Mouse (Mus musculus) cerebellum, adult 9-11 months (tissue): ENCODE measurements around the gene Hmga2.

Source experiments
- DNase-seq: peaks from one replicate; pipeline ENCODE4 v3.0.0; 2022

Hmga2 gene

DNA sequence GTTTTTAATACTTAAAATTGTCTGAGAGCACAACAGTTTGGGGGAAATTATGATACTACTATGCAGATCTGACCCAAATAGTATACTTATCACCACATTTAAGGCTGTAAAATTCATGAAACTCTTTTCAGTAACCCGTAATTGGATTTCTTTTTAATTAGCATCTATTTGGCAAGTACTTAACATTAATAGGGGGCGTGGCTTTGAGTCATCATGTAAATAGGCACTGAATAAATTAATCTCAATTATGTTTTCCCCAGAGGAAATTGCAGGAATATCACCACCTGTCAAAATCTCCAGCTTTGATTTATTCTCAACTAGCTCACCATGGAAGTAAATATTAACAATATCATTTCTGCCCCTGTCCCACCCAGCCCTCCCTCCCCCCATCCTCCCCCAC, 3.7 kb downstream of the Hmga2 start:
- no peak for DNase-seq

DNA sequence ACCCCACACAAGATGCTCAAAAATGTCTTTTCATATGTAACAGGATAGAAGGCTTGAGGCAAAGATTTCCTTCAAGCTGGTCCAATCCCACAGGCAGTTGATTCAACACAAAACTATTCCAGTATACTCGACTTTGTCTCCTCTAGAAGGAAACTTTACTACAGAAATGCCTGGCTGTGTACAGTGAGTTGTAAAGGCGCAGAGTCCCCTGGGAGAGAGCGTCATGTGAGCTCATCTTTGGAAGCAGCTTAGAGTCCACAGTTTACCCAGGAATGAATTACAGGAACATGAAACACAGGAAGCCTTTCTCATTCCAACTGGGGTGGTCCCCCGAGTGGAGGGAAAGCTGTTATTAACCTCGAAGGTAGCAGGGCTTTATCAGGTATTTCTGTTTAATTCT, 11.1 kb downstream of the Hmga2 start:
- DNase-seq: no peak

DNA sequence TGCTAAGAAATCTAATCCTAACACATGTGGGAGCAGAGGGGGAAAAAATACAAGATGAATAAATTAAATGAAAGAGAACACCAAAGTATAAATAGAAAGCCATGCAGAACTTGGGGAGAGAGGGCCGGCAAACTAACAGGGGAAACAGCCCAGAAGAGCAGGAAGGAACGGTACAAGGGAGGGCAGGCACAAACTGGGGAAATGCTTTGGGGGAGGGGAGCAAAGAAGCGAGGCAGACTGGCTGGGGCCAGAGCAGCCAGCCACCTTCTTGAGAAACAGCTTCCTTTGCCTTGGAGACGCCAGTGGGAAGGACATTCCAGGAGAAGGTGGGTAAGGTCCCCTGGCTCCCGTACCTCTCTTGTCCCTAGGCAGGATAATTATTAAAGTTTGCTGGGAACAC, 14.5 kb downstream of the Hmga2 start:
- DNase-seq: no peak

DNA sequence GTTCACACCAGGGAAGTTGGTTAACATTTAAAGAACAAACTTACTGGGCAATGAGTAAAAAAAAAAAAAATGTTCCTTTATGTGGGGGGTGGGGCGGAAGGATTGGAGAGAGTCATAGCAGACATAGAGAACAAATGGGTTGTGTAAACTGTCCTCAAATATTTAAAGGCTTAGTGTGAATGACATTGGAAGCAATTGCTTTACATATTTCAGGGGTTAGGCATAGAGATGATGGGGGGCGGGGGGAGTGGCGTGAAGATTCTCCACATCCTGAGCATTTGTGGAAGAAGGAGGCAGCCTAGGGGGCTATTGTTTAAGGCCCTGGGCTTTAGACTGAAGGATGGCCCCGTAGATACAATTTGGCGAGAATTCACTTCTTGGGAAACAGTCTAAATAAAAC, 15.0 kb downstream of the Hmga2 start:
- DNase-seq: no peak

DNA sequence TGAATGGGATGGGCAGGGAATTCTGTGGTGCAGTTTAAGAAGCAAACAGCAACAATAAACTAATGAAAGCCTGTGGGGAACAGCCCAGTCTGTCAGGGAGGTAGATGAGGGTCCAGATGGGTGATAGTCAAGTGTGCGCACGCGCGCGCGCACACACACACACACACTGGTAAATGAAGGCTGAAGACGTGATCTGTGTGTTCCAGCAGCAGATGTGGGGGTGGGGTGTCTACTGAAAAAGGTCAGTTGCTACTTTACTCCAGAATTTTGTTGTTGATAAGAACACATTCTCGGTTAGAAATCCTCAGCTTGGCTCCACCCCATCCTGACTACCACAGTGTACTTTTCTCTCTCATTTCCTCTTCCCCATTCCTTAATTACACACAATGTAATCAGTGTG, 17.4 kb downstream of the Hmga2 start:
- DNase-seq: no peak

DNA sequence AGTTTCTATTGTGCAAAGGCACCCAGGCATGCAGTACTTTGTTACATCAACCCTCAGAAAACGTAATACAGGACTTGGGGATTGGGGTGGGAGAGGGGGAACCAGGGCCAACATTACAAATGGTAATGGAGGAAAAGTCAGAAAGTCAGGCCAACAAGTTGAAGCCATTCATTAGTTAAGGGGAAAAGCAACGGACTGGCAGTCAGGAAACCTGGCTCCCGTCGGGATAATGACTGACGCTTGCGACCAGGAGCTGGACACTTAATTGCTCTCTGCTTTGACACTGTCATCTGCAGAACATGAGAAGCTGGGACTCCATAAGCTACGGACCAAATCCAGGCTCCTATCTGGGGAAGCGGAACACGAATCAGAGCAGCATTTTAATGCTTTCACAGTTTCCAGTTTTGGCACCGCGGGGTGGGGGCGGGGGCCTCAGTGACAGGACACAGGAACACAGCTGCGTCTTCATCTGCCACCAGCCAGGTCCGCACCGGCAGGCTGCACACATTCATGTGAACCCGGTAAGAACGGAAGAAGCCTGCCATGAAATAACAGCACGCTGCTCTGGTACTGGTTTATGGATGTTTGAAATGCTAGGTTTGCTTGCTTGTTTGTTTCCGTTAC, 26.5 kb downstream of the Hmga2 start:
- no peak for DNase-seq

DNA sequence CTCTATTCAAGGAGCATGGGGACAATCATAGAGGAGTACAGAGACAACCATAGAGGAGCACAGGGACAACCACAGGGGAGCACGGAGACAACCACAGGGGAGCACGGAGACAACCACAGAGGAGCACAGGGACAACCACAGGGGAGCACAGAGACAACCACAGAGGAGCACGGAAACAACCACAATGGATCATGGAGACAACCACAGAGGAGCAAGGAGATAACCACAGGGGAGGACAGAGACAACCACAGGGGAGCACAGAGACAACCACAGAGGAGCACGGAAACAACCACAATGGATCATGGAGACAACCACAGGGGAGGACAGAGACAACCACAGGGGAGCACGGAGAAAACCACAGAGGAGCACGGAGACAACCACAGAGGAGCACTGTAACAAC, 29.5 kb downstream of the Hmga2 start:
- DNase-seq: no peak

DNA sequence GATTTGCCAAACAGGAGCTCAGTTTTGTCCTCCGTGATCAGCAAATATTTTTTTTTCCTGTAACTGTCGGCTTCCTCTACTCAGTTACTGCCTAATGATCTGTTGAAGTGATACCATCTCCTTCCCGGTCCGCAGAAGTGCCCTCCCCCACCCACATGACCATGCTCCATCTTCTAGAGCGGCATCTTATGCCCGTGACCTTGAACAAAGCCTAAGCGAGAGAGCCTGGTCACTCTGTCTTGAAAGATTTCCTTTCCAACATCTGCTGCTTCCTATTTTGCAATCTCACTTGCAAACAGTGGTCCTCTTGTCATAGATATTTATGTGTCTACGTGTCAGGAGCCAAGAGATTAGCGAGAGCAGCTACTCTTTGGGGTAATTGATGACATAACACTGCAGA, 30.1 kb downstream of the Hmga2 start:
- no peak for DNase-seq

DNA sequence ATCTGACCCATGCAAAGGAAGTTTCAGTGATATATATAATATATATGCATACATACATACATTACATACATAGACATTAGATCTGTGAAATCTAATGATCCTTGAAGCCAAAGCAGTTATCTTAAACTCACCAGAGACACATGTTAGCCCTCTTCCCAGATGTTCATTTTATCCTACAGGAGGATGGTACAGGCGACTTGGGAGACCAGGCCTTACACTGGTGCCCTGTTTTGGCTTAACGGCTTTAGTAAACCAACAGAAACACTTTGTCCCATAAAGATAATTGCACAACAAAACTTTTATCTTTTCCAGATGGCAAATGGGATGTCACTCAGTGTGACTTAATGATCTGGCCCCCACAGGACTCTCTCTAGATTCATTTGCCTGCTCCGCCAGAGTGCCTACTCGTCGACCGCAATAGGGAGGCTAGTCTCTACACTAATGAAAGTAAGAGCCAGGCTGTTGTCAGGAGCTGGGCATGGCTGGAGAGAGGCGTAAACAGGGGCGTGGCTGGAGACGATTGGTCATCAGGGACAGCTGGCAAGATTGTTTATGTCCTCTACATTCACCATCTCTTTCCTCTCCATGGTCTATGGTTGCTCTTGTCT, 31.7 kb downstream of the Hmga2 start:
- DNase-seq: no peak

DNA sequence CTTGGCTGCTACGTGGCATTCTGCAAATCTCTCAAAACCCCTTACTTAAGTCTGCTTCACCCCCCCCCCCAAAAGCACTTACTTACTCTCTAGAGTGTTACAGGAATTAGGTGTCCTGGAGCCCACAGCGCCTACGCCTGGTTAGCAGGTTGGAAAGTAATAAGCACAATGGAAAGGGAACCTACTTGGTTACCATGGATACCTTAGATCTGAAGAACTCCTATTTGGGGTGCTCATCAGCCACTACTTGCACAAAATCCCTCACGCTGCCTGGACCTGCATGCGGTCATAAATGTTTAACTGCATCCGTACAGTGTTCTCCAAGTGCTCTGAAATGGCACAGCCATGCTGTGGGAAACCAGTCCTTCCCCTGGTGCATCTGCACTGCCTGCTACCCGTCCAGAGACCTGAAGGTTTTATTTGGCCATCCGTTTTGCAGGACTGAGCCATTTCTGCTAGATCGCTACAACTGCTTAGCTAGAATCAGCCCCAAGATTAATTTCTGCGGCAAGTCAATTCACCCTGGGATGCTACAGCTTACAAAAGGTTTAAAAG, 32.4 kb downstream of the Hmga2 start:
- no peak for DNase-seq

DNA sequence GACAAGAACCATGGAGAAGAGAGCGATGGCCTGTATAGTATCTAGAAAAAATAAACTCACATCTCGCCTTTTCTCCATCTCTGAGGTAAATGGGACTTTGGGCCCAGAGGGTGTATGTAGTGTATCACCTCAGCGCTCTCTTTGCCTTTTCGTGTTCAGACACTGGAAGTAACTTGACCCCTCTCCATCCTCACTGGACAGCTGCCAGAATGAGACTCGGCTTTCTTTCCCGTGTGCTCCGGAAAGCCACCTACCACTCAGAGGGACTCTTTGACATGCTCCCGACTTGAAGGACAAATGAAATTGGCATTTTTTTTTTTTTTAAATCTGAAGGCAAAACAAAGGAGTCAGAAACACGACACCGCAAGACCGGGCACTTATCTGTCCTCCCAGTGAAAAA, 35.0 kb downstream of the Hmga2 start:
- no peak for DNase-seq

DNA sequence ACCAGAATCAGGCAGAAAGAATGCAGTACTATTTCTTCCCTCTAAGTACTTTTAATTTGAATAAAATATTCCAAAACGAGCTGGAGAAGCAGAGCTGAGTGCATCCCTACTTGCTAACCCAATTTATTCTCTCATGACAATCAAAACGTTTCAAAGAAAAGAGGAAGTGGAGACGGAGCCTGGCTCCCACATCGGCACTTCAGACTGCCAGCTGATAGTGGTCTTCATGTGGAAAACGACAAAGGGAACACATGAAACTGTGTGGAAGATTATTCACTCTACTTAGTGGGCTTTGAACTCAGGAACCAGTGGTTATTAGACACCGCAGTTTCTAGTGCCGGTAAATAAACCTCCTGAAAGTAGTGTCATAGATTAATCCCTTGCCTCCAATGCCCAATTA, 41.8 kb downstream of the Hmga2 start:
- no peak for DNase-seq

DNA sequence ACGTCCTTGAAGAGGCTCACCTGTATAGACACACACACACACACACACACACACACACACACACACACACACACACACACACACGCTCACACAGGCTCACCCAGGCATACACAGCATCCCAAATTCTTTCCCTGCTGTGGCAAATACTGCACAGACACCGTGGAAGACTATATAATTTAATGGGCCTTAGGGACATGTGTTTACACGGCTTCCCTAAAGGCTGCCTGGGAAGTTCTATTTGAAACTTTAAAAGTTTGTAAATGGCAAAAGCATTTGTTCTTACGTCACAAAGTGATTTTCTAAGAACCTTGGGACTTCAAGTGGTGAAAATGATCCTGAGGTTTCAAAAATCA, 42.8 kb downstream of the Hmga2 start:
- no peak for DNase-seq

DNA sequence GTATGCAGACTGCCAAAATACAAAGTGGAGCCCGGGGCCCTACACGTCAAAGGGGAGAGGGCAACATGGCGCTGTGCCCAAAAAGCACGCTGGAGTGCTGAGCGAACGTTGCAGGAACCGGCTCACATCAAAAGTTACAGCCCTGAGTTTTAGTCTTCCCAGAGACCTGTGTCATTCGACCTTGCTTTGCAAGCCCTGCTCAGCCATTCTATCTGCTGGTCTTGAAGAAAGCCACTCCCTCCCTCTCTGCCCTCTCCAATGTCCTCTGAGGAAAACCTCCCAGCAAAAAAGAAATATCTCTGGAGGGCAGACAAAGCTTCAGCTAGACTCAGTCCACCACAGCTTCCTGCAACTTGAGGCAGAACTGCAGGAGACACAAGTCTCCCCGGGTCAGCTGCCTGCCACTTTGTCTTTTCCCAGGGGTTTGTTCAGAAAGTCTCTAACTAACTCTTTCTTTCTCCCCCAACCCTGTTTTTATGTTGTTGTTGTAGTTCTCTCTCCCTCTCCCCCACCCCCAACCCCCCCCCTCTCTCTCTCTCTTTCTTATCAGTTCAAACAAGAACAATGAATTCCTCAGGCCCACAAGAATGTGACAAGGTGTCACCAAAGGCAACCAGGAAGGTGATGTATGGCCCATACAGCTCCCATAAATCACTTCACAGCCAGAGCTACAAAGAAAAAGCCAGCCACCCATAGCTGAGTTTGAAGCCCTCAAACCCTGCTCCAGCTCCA, 43.4 kb downstream of the Hmga2 start:
- DNase-seq: no peak

DNA sequence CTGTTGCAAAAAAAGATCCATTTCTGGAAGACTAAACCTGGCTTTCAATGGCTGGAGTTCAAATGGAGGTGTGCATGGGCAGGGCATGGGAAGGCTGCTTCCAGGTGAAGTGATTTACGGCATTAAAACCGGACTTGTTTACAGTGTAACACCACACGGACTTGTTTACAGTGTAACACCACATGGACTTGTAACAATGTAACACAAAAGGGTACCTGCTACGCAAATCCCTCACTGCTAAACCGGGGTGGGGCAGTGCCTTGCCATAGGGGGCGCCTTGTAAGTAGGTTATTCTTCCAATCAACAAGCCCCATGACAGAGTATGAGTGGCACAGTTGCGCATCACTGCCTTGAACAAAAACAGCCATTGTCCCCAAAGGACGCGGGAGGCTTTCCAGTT, 44.2 kb downstream of the Hmga2 start:
- DNase-seq: no peak

DNA sequence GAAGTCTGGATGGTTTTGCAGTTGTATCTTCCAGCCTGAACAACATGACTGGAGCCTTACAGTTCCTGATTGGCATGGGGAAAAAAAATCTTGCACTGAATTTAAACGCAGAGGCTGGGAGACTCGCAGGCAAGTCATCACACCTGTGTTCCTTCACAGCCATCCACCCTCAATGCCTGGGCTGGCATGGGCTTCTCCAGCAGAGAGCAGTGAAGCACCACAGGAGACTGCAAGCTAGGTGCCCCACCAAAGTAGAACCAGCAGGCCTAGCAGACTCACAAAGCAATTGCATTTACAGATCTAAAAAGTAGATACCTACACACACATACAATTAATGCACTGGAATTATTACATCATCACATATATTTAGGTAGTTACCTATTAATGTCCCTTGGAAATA, 44.8 kb downstream of the Hmga2 start:
- DNase-seq: no peak

DNA sequence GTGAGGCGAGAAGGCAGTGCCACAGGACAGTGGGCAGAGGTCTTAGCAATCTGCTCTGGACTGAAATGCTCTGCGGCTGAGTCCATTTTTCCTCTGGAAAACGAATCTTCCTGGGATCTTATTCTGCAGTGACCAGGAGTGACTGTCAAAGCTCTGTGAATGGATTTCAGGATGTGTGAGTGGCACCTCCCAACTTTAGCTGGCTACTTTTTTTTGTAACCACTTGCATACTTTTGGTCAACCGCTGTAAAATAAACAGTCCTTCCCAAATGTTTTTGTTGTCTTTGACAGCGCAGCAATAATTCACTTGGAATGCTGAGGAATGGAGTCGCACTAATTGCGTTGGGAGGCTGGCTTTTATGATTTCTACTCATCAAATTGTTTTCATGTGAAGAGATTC, 45.8 kb downstream of the Hmga2 start:
- no peak for DNase-seq

DNA sequence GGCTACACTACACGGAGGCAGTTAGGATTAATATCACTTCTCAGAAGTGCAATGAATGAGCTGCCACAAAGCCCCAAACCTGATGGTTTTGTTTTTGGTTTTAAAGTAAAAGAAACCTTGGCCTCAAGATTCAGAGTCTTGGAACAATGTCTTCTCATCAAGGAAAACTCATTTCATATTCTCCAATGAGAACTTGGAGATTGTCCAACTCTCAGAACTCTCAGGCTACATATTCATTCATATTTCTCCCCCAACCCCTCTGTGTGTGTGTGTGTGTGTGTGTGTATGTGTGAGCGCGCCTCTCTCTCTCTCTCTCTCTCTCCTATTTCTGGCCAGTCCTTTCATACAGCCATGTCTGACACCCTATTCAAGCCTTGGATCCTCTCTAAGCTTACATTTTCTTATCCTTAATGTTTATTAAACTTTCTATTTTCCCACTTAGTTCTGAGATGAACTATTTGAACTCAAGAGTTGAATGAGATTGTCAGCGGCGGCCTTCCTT, 46.5 kb downstream of the Hmga2 start:
- no peak for DNase-seq

DNA sequence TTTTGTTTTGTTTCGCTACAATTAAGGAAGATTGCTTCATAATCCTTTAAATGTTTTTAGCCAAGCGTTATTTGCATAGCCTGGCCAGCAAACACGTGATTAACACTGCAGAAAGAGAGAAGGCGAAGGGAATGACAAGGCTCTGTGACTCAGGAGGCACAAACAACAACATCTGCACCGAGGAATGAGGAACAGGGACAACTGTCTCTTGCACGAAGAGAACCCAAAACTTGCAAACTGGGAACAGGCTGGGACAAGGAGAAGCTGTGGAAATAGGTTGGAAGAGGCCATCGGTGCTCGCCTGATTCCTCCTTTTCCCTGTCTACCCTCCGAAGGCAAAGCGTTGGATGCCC, 47.1 kb downstream of the Hmga2 start:
- DNase-seq: no peak

DNA sequence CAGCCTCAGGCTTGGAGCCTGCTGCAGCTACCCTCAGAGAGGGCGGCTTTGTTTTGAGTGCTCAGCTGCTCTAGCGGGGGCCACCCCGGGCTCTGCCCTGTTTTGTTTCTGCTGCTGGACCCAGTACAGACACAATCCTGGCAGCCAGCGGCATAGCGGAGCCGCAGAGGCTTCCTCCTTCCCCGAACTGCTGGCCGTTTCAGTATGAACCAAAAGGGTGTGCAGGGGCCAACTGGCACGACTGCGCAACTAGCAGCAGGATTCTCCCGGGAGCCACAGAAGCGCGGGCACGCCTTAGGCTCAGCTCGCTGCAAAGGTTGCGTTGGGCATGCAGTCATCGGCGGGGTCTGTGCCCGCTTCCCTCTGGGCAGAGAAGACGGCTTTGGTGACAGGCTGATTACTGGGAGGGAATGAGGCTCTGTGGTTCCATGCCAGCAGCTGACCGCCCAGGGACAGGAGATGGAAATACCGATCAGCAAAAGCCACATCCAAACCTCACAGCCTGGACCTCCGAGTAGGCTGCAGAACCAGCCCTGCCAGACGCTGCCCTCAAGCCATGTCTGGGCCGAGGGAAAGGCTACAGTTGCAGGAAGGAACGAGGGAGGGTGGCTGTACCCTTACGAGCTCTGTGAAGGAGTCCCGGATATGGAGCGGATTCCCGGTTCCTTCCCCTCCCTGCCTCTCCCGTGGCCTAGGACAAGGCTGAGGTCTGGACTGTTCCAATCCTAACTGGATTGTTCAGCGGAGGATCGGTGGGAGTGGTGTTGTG, 47.7 kb downstream of the Hmga2 start:
- DNase-seq: peak; percentile 33

DNA sequence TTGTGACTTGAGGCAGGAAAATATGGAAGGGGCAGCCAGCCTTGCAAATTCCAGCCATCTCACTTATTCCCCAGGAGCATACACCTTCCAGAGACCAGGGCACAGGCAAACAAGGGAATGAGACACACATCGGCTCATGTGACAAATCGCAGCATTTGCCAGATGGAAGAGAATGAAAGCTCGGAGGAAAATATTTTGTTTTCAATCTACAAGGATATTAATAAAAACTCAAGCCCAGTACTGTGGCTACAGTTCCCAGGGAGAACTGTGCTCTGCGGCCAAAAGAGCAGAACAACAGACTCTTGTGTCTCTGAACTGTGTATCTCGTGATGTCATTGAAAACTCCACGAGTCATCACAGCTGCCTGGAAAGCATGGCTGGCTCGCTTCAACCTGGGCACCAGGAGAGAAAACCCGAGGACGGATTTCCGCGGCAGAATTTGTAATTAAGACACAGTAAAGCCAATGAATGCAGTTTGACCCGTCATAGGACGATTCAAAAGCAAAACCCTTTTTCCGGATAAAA, 50.1 kb downstream of the Hmga2 start:
- DNase-seq: no peak

DNA sequence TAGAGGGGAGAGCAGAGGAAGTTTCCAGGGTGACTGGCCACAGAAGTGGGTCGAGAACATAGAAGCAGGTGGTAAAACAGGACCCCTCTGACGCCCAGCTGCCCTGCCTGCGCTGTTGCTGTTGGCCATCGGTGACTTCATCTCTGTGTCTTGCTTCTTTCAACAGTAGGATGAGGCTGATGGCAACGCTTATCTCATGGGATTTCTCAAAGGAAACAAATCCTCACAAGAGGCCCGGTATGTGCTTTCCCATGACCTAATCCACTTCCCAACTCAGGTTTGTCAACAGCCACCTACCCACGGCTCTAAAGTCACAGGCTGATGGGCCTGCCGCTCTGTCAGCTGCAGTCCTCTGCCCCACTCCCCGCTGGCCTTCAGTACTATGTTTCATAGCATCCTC, 52.3 kb downstream of the Hmga2 start:
- DNase-seq: no peak

DNA sequence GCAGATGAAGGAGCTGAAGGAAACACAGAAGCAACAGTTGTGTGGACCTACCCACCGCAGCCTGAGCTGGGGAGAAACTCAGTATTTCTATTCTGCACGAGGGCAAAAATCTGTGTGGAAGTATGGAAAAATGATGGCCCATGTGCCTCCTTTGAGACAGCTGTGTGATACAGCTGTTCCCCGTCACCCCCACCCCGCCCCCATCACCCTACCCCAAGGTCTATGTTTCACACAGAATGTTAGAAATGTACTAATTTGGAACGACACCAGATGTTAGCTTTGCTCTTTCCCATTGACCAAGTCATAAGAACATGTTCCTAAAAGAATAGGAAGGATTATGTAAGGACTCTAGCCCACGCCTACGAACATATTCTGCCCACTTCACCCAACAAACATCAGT, 53.0 kb downstream of the Hmga2 start:
- DNase-seq: no peak
